ENCODE assay signal across 9 mouse cellular contexts in genomic region chr6:91285450-91285790, GRCm38 (mm10).
DNase-seq lines count a peak whose midpoint lies in the region; ATAC-seq and TF ChIP-seq lines count a peak whose summit lies in the region.
"Had no signal": no experiment of that assay in that cellular context is flagged by ENCODE, and none has a peak within 500 bp of the region (broad histone marks: within the 10 kb centered on the region; RNA-seq: fewer than 3 reads in every experiment).

No protein-coding gene starts in this region.

- ATAC-seq in heart, embryonic 14.5 days (ENCODE audit: insufficient number of reproducible peaks, insufficient read depth, low FRiP score, low read depth) = 0 out of 2 replicates have a peak, but pooled peaks have one; percentile 41
- peak; percentile 66 for ATAC-seq in kidney, postnatal 0 days (replicated peaks; ENCODE audit: low FRiP score, low read depth)
- ATAC-seq in liver, embryonic 11.5 days (replicated peaks; ENCODE audit: low FRiP score) = no peak; the same call in 1 of the 2 replicates

- no peaks in the 10 kb centered on the region for H3K9me3 ChIP-seq in forebrain, embryonic 10.5 days
- no peaks in the 10 kb centered on the region for H3K9me3 ChIP-seq in heart, embryonic 14.5 days (ENCODE audit: control insufficient read depth, low read length)
- no peaks in the 10 kb centered on the region for H3K9me3 ChIP-seq in kidney, postnatal 0 days (replicated peaks; ENCODE audit: low read length)
- no peaks in the 10 kb centered on the region for H3K9me3 ChIP-seq in liver, embryonic 11.5 days (ENCODE audit: control insufficient read depth, low read length)
- H3K9me3 ChIP-seq: G1E had no signal

- peaks cover 93% of the 10 kb centered on the region for H3K27me3 ChIP-seq in forebrain, embryonic 10.5 days (ENCODE audit: poor library complexity, severe bottlenecking)
- peaks cover 95% of the 10 kb centered on the region for H3K27me3 ChIP-seq in heart, embryonic 14.5 days (ENCODE audit: control insufficient read depth, insufficient read depth, low read length)
- peaks cover 27% of the 10 kb centered on the region for H3K27me3 ChIP-seq in kidney, postnatal 0 days (ENCODE audit: insufficient read depth, low read length)
- peaks cover 72% of the 10 kb centered on the region for H3K27me3 ChIP-seq in liver, embryonic 11.5 days (replicated peaks; ENCODE audit: control insufficient read depth, insufficient read depth, low read length)
- no peaks in the 10 kb centered on the region for H3K27me3 ChIP-seq in testis, adult 2 months (ENCODE audit: control insufficient read depth, insufficient read depth, low read length)

- H3K36me3 ChIP-seq in forebrain, embryonic 10.5 days (replicated peaks) = no peaks in the 10 kb centered on the region
- H3K36me3 ChIP-seq in heart, embryonic 14.5 days (ENCODE audit: control insufficient read depth, insufficient read depth, low read length) = no peaks in the 10 kb centered on the region
- H3K36me3 ChIP-seq in kidney, postnatal 0 days (ENCODE audit: insufficient read depth, low read length) = no peaks in the 10 kb centered on the region
- H3K36me3 ChIP-seq in liver, embryonic 11.5 days (ENCODE audit: control insufficient read depth, insufficient read depth, low read length) = no peaks in the 10 kb centered on the region
- H3K36me3 ChIP-seq in testis, adult 2 months (ENCODE audit: control insufficient read depth, insufficient read depth, low read length) = no peaks in the 10 kb centered on the region
- H3K36me3 ChIP-seq: G1E had no signal

- H3K4me3 ChIP-seq in forebrain, embryonic 10.5 days = peak overlapping the region; percentile 51
- H3K4me3 ChIP-seq in heart, embryonic 14.5 days (ENCODE audit: control insufficient read depth in 1 of 2, insufficient read depth in 1 of 2, low read depth in 1 of 2, low read length in 2 of 2) = peak overlapping the region in 1 of 2 experiments; percentile 15; a peak in 2 of 4 replicates
- H3K4me3 ChIP-seq in kidney, postnatal 0 days (replicated peaks; ENCODE audit: low read depth, low read length) = peak overlapping the region; percentile 16; the same call in 1 of the 2 replicates
- H3K4me3 ChIP-seq in liver, embryonic 11.5 days (ENCODE audit: low read depth, low read length) = peak overlapping the region; percentile 20; the same call in 1 of the 2 replicates
- peak overlapping the region; percentile 28 for H3K4me3 ChIP-seq in testis, adult 2 months (ENCODE audit: control insufficient read depth, low read depth, low read length)

- peak overlapping the region; percentile 88 for H3K27ac ChIP-seq in forebrain, embryonic 10.5 days
- H3K27ac ChIP-seq in heart, embryonic 14.5 days (replicated peaks in 1 of 2; ENCODE audit: control insufficient read depth in 1 of 2, insufficient read depth in 1 of 2, low read depth in 2 of 2, low read length in 2 of 2) = no peak overlapping the region
- H3K27ac ChIP-seq in kidney, postnatal 0 days = no peak overlapping the region
- no peak overlapping the region for H3K27ac ChIP-seq in liver, embryonic 11.5 days (ENCODE audit: low read depth, low read length)
- no peak overlapping the region for H3K27ac ChIP-seq in testis, adult 2 months (ENCODE audit: control insufficient read depth, insufficient read depth, low read depth, low read length)

- DNase-seq in 3134 (ENCODE audit: extremely low read depth, insufficient read length, low spot score) = peak; percentile 33
- peak; percentile 93 for DNase-seq in brain, adult 2 months (ENCODE audit: low read depth, low spot score)
- peak; percentile 90 for DNase-seq in forebrain, embryonic 10.5 days (ENCODE audit: extremely low spot score, low spot score)
- peak; percentile 84 for DNase-seq in kidney, postnatal 0 days (ENCODE audit: low spot score)
- peak; percentile 76 for DNase-seq in liver, embryonic 11.5 days (ENCODE audit: low spot score)
- peak; percentile 89 for DNase-seq in neural tube, embryonic 10.5 days (ENCODE audit: extremely low spot score, low spot score)

- no peak overlapping the region; the same call in 1 of the 2 replicates for H3K9ac ChIP-seq in heart, embryonic 14.5 days (ENCODE audit: low read length)
- H3K9ac ChIP-seq in kidney, postnatal 0 days (ENCODE audit: low read depth, low read length) = no peak overlapping the region
- H3K9ac ChIP-seq in liver, embryonic 11.5 days (ENCODE audit: low read depth, low read length) = no peak overlapping the region

- WGBS in forebrain, embryonic 10.5 days = under 1% methylated on average over 28 of the region's 28 CpGs
- WGBS in heart, embryonic 14.5 days = 2% methylated on average over 23 of the region's 28 CpGs
- WGBS in kidney, postnatal 0 days = under 1% methylated on average over 28 of the region's 28 CpGs
- 1% methylated on average over 28 of the region's 28 CpGs for WGBS in liver, embryonic 11.5 days

- H3K4me1 ChIP-seq in forebrain, embryonic 10.5 days = peaks cover 67% of the 10 kb centered on the region
- H3K4me1 ChIP-seq in heart, embryonic 14.5 days (ENCODE audit: control insufficient read depth in 2 of 2, insufficient read depth in 2 of 2, low read length in 2 of 2) = peaks cover 5% of the 10 kb centered on the region in 2 experiments; a peak in 3 of 4 replicates
- no peaks in the 10 kb centered on the region; the same call in 1 of the 2 replicates for H3K4me1 ChIP-seq in kidney, postnatal 0 days (replicated peaks; ENCODE audit: insufficient read depth, low read length)
- H3K4me1 ChIP-seq in liver, embryonic 11.5 days (replicated peaks; ENCODE audit: control insufficient read depth, insufficient read depth, low read length) = no peaks in the 10 kb centered on the region
- H3K4me1 ChIP-seq in testis, adult 2 months (ENCODE audit: control insufficient read depth, insufficient read depth, low read length) = peaks cover 6% of the 10 kb centered on the region; the same call in 1 of the 2 replicates

- TF ChIP-seq CTCF in kidney, postnatal 0 days (IDR thresholded peaks at IDR 0.05; ENCODE audit: low read depth) = peak; percentile 91
- peak; percentile 79; the same call in 1 of the 2 replicates for TF ChIP-seq CTCF in testis, adult 2 months (IDR thresholded peaks at IDR 0.05; ENCODE audit: control insufficient read depth, insufficient read depth, insufficient replicate concordance, low read depth, low read length)

- H3K4me2 ChIP-seq in heart, embryonic 14.5 days (ENCODE audit: low read length) = peak overlapping the region; percentile 55
- peak overlapping the region; percentile 41 for H3K4me2 ChIP-seq in kidney, postnatal 0 days (ENCODE audit: low read length)
- H3K4me2 ChIP-seq in liver, embryonic 11.5 days = peak overlapping the region; percentile 45

- no peak for TF ChIP-seq POLR2A in testis, adult 2 months (IDR thresholded peaks at IDR 0.05; ENCODE audit: control insufficient read depth, low read depth, low read length)

Comparison
In these comparisons a context has a peak if more than half of its experiments do, and no peak if none do; other contexts are left out.
1. DNase-seq: peak in every context shown above with its lines; median percentile 93 in brain, adult 2 months; 90 in forebrain, embryonic 10.5 days; 89 in neural tube, embryonic 10.5 days; 84 in kidney, postnatal 0 days; 76 in liver, embryonic 11.5 days; 33 in 3134.